Mouse (Mus musculus) T-helper 2 cell (primary cell): ENCODE data around the gene Fez2.

ENCODE experiments used
- in situ Hi-C: fragments of 300-600 bp; cut with MboI, MseI; formaldehyde crosslinking; loops from one replicate; pipeline ENCODE4 v1.15.1; 2025; ENCODE audit warnings: high pct_unique_total_duplicates

Fez2 gene

GRCm38 (mm10) chr17:78322369-78323335 lies 95.3 kb downstream of the Fez2 start:
- in situ Hi-C loops: no loop called here

GRCm38 (mm10) chr17:78321216-78321835 lies 96.6 kb downstream of the Fez2 start:
- in situ Hi-C loops: no loop called here
